In genomic region chr3:113345484-113345883, GRCm38 (mm10) we compare ENCODE assay signal across 28 mouse cellular contexts. TPM values are rescaled to one million over a fixed set of nuclear protein-coding genes. Genes with fewer than 3 reads are reported as not detected.
"Had no signal": no experiment of that assay in that cellular context is flagged by ENCODE, and none has a peak within 500 bp of the region (broad histone marks: within the 10 kb centered on the region; RNA-seq: fewer than 3 reads in every experiment).

No protein-coding gene starts in this region.

RNA-seq across cellular contexts. Expression of gene Amy2a2, which starts 11.0 kb away (rescaled TPM):
- total RNA-seq: gastrocnemius, adult 2 months; gastrocnemius, postnatal 10 days; gastrocnemius, postnatal 25 days; gastrocnemius, postnatal 4 days; granulocyte monocyte progenitor cell, adult 5-6 weeks; heart, adult 18-20 months; heart, adult 8-10 months; heart, postnatal 14 days; heart, postnatal 36 days; hematopoietic stem cell, adult 5-6 weeks; layer of hippocampus, adult 2 months; layer of hippocampus, postnatal 10 days; layer of hippocampus, postnatal 25 days; left cerebral cortex, adult 2 months; left cerebral cortex, postnatal 14 days; left cerebral cortex, postnatal 36 days had no signal
- polyA plus RNA-seq: heart, embryonic 10.5 days; heart, embryonic 13.5 days; heart, postnatal 0 days; hindbrain, embryonic 11.5 days; hindbrain, embryonic 13.5 days; hindbrain, embryonic 16.5 days; inflammation-experienced regulatory T-cells, adult 6 months; kidney, embryonic 14.5 days; kidney, embryonic 16.5 days; limb, embryonic 10.5 days; liver, adult 2 months; liver, embryonic 13.5 days had no signal

RNA-seq across cellular contexts. Expression of gene Amy2a3, which starts 21.6 kb away (rescaled TPM):
- total RNA-seq: gastrocnemius, adult 2 months; gastrocnemius, postnatal 10 days; gastrocnemius, postnatal 25 days; gastrocnemius, postnatal 4 days; granulocyte monocyte progenitor cell, adult 5-6 weeks; heart, adult 18-20 months; heart, adult 8-10 months; heart, postnatal 14 days; heart, postnatal 36 days; hematopoietic stem cell, adult 5-6 weeks; layer of hippocampus, adult 2 months; layer of hippocampus, postnatal 10 days; layer of hippocampus, postnatal 25 days; left cerebral cortex, adult 2 months; left cerebral cortex, postnatal 14 days; left cerebral cortex, postnatal 36 days had no signal
- polyA plus RNA-seq: heart, embryonic 10.5 days; heart, embryonic 13.5 days; heart, postnatal 0 days; hindbrain, embryonic 11.5 days; hindbrain, embryonic 13.5 days; hindbrain, embryonic 16.5 days; inflammation-experienced regulatory T-cells, adult 6 months; kidney, embryonic 14.5 days; kidney, embryonic 16.5 days; limb, embryonic 10.5 days; liver, adult 2 months; liver, embryonic 13.5 days had no signal

RNA-seq across cellular contexts. Expression of gene Amy2a4, which starts 54.2 kb away (rescaled TPM):
- total RNA-seq: gastrocnemius, adult 2 months; gastrocnemius, postnatal 10 days; gastrocnemius, postnatal 25 days; gastrocnemius, postnatal 4 days; granulocyte monocyte progenitor cell, adult 5-6 weeks; heart, adult 18-20 months; heart, adult 8-10 months; heart, postnatal 14 days; heart, postnatal 36 days; hematopoietic stem cell, adult 5-6 weeks; layer of hippocampus, adult 2 months; layer of hippocampus, postnatal 10 days; layer of hippocampus, postnatal 25 days; left cerebral cortex, adult 2 months; left cerebral cortex, postnatal 14 days; left cerebral cortex, postnatal 36 days had no signal
- polyA plus RNA-seq: heart, embryonic 10.5 days; heart, embryonic 13.5 days; heart, postnatal 0 days; hindbrain, embryonic 11.5 days; hindbrain, embryonic 13.5 days; hindbrain, embryonic 16.5 days; inflammation-experienced regulatory T-cells, adult 6 months; kidney, embryonic 14.5 days; kidney, embryonic 16.5 days; limb, embryonic 10.5 days; liver, adult 2 months; liver, embryonic 13.5 days had no signal
